Mouse (Mus musculus) spleen, postnatal 10 days (tissue): ENCODE data around the gene Ntn4.

Experiments used
- DNase-seq, 2 experiments: peaks; one replicate each; pipeline ENCODE4 v3.0.0; 2021 to 2022; ENCODE audit warnings: low spot score in 2 of 2

Gene Ntn4

DNA sequence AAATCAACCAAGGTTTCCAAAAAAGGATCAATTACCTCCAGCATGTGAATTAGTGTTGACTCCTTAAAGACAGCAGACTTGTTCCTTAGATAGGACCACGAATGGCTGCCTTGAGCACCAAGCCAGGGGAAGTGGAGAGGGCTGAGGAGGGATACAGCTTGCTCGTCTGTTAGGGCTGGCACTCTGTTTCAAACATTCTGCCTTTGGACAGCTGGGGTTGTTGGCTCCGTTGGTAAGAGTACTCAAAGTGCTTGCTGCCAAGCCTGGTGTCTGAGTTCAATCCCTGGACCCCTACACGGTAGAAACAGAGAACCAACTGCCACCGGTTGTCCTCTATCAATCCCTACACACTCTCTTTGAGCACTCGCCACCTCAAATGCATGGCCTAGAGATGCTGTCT is 90.0 kb downstream of the Ntn4 start:
- no peak for DNase-seq

- DNase-seq = no peak
Observed at GRCm38 (mm10) chr10:93731248-93731691, 90.8 kb downstream of the Ntn4 start.

DNA sequence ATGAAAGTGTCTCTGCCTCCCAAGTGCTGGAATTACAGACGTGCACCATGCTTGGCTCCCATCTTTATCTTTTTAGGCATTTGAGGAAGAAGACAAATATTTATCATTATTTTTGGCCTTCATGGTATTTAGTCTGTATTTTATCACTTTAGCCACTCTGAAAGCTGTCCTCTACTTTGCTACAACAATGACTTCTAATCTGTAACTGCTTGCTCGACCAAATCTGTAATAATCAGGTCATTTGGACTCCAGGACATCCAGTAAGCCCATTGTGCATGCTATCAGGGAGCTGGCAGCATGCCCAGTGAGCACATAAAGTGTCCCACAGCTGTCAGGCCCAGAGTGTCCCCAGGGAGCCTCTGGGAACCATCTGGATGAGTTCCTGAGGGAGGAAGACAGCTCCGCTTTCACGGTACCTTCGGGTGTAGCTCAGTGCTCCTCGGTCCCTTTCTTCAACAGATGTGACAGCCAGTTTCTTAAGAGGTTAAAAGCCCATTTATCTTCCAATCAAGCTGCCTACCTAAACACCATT is 95.7 kb downstream of the Ntn4 start:
- peak in 1 of 2 experiments; percentile 21 for DNase-seq

DNA sequence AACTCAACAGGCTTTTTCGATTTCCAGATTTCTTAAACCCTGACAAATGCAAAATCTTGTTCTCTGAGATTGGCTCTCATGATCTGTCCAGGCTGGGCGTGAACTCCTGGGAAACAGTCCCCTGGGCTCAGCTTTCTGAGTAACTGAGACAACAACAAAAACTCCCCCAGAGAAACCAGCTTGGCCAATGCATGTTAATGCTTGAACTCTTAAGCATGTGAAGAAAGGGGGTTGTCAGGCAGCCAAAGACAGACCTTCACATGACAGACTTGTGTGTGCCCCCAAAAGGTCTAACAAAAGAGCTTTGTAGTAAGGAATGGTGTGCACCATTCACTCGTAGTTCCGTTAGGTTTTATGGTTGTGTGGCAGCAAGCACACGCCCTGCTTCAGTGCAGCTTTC is 96.6 kb downstream of the Ntn4 start:
- no peak for DNase-seq

GRCm38 (mm10) chr10:93741446-93742096 is 101.1 kb downstream of the Ntn4 start:
- no peak for DNase-seq

- no peak for DNase-seq
Observed at GRCm38 (mm10) chr10:93742097-93742446, 101.6 kb downstream of the Ntn4 start.

GRCm38 (mm10) chr10:93742598-93742997 is 102.1 kb downstream of the Ntn4 start:
- no peak for DNase-seq

GRCm38 (mm10) chr10:93749267-93750192 is 109.0 kb downstream of the Ntn4 start:
- DNase-seq = no peak

- DNase-seq = no peak
Observed at GRCm38 (mm10) chr10:93751302-93751701, 110.8 kb downstream of the Ntn4 start.

DNA sequence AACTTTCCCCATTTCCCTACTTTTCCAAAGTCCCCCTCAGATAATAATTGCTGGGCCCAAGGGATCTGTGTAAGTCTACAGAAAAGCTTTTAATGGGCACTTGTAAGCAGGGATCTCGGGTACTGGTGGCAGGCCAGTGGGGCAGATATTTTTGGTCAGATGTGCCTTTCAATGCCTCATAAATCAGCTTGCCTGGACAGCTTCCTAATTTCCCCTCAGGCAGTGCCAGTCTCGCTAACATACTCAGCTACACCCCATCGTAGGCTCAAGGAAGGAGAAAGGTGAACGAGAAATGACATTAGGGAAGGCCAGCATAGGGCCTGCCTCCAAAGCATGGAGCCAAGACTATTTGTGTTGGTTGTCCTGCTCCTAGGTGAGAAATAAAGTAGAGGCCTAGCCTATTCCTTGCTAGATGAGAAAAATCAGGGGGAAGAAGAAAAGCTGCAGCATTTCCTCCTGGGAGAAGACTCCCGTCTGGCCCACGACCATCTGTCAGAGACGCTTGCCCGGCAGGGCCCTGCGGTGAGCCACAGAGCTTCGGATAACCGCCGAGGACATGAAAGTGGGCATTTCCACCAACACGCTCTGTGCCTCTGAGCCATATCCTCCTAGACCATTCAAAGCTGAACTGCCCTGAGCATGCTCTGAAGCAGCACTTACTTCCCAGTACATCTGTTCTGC is 113.4 kb downstream of the Ntn4 start:
- no peak for DNase-seq

DNA sequence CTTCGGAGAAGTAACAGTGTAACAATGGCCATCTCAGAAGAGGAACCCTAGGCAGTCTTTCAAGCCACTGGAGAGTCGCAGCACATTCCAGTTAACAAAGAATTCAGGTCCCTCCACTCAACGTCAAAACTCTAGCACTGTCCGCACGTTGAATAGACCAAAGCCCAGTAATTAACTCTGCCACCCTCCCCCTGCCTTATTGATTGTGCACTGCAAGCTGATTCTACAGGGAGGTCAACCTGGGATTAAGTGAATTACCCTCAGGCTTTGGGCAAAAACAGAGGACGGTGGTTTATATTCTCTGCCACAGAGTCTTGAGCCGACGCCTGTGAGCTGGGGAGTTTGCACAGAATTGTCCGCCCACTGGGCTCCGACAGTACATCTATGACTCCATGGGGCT is 115.7 kb downstream of the Ntn4 start:
- DNase-seq = no peak

GRCm38 (mm10) chr10:93759644-93760043 is 119.2 kb downstream of the Ntn4 start:
- no peak for DNase-seq

- DNase-seq = no peak
Observed at GRCm38 (mm10) chr10:93760429-93760828, 119.9 kb downstream of the Ntn4 start.

- DNase-seq = peak; percentile 52 to 69
Observed at GRCm38 (mm10) chr10:93763074-93763473, 122.6 kb downstream of the Ntn4 start.

DNA sequence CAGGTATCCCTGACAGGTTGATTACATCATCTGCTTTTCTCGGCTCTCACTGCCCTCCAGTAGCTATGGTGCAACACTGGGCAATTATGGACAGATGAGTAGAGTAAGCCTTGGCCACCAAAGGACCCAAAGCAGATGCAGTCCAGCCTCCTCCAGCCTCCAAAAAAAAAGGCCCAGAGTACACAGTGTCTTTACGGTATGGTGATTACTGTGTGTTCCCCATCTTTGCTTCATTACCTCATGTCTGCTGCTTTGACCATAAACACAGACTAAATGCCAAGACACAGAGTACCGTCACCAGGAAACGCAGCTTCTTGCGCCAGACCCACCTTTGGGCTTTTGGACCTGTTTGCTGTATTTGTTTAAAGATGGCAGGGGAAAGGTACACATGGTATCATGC is 125.7 kb downstream of the Ntn4 start:
- no peak for DNase-seq

- DNase-seq = no peak
Observed at GRCm38 (mm10) chr10:93767245-93767644, 126.8 kb downstream of the Ntn4 start.

- no peak for DNase-seq
Observed at GRCm38 (mm10) chr10:93768222-93768621, 127.7 kb downstream of the Ntn4 start.

DNA sequence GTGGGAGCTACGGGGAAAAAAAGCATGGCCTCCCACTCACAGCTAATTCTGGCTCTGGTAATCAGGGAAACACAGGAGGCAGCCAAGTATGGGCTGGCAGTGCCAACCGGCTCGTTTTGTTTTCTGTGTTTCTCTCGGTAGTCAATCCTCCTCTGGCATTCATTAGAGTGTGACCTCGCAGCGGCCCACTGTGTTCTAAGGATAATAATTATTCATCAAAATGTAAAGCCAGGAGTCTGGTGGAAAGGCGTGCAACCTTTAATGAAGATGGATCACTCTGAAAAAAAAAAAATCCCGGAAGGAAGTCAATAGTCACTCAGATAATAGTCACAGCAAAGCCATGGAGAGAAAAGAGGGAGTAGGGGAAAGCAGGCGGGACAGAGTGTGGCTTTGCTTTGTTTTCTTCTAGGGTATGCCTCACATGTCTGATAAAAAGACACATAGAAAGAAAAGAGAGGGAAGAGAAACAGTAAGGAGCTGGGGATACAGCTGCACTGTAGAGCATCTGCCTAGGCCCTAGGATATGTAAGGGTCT is 131.5 kb downstream of the Ntn4 start:
- no peak for DNase-seq

DNA sequence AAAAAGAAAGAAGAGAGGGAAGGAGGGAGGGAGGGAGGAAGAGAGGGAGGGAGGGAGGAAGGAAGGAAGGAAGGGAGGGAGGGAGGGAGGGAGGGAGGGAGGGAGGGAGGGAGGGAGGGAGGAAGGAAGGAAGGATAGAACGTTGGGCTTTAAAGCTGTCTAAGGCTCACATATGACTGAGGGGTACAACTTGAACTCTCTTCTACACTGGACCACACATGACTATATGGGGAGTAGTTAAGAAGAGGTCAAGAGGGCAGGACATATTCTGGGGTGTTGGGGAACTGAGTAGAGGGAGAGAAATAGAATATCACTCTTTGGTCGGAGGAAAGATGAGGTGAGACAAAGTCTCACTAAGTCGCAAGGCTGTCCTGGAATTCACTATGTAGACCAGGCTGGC is 132.0 kb downstream of the Ntn4 start:
- DNase-seq = no peak

GRCm38 (mm10) chr10:93776731-93777151 is 136.3 kb downstream of the Ntn4 start:
- DNase-seq = no peak

GRCm38 (mm10) chr10:93777372-93777771 is 136.9 kb downstream of the Ntn4 start:
- DNase-seq = peak; percentile 38 to 73
